Mouse (Mus musculus): Measurements from ENCODE around the gene Dhx32.

DNA sequence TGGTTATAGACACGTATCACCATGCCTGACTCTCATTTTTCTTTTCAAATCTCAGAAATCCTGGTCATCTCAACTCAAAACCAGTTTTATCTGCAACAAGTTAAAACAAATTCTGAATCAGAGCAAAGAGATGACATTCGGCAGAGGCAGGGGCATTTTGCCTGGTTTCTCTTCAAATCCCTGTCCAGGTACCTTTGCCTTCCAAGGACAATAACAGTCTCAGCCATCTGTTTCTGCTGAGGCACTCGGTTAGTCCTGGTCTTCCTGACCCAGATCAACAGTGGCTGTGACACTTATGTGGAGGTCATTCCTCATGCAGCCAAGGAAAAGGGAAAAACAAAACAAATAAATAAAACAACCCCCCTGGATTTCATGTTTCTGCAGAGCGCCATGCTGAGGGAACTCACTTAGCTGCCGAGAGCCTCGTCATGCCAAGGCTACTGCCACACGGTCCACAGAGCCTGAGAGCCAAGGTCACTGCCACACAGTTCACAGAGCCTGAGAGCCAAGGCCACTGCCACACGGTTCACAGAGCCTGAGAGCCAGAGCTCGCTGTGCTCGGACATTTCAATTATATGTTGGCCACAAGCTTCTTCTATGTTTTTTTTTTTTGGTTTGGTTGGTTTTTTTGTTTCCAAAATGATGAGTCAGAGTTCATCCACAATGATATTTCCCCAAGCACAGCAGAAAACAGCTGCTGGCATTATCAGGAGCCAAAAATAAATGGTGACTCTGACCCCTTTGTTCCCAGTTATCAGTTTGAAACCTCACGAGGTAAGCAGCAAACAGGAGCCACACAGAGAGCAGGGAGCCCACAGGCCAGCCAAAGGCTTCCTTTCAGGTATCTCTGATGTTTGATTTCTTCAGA lies 52.0 kb downstream of the Dhx32 start:
- no peak for TF ChIP-seq CTCF (conservative IDR thresholded peaks at IDR 0.05; ENCODE audit: low read length)
- TF ChIP-seq POU5F1 (IDR thresholded peaks at IDR 0.05; ENCODE audit: borderline replicate concordance, low read length), result no peak
- TF ChIP-seq NANOG (IDR thresholded peaks at IDR 0.05; ENCODE audit: borderline replicate concordance, low read length), result no peak
